Mouse (Mus musculus) myocyte (in vitro differentiated cells): ENCODE results near the gene Mep1a.

Experiments used
- MAX ChIP-seq: IDR thresholded peaks from one replicate; pipeline ENCODE4 v1.6.1; 2011; ENCODE audit warnings: low read depth, mild to moderate bottlenecking, control low read depth
- MYOG ChIP-seq, 3 experiments: IDR thresholded peaks; one replicate each; pipeline ENCODE4 v1.6.1; 2011; ENCODE audit warnings: control low read depth in 2 of 3, low read depth in 2 of 3, mild to moderate bottlenecking in 2 of 3; ENCODE audit not compliant: insufficient read length in 2 of 3, control insufficient read depth in 1 of 3, insufficient read depth in 1 of 3
- POLR2A ChIP-seq: IDR thresholded peaks from one replicate; pipeline ENCODE4 v1.6.1; 2011; ENCODE audit warnings: low read depth, mild to moderate bottlenecking, control low read depth, moderate library complexity; ENCODE audit not compliant: insufficient read length

- TF ChIP-seq MYOG (IDR thresholded peaks at IDR 0.05; ENCODE audit: control insufficient read depth in 1 of 3, insufficient read depth in 1 of 3, insufficient read length in 2 of 3, low read depth in 2 of 3) (no peak), POLR2A (no peak), MAX (no peak)
Observed at GRCm38 (mm10) chr17:43495502-43495901, 7.1 kb downstream of the Mep1a start.
